Mouse (Mus musculus) left cerebral cortex, adult 11 months (tissue): ENCODE results near the gene Rint1.

Experiments
- DNase-seq: peaks from one replicate; pipeline ENCODE4 v3.0.0; 2022; ENCODE audit warnings: low spot score

Rint1 gene

GRCm38 (mm10) chr5:23787536-23788389 lies at the start of gene Rint1:
Rint1 (plus strand) TSS chr5:23787711.
- peak; percentile 90 for DNase-seq

DNA sequence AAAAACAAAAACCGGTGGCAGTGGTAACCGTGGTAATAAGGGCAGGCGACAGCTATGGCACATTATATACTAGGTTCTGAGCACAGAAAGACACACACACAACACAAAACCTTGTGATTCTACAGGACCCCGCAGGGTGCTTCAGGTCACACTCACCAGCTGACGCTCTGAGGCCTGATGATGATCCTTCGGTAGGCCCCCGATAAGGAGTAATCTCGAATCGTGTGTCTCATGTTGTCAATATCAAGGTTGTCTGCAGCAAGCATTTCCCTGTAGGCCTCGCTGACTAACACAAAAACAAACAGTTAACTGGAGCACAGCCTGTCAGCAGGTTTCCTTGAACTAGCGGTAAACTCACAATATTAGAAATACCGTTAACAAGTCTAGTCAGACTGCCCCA lies 44.2 kb upstream of the Rint1 start:
- DNase-seq: no peak

GRCm38 (mm10) chr5:23749882-23750281 lies 37.6 kb upstream of the Rint1 start:
- DNase-seq: no peak

GRCm38 (mm10) chr5:23755591-23755990 lies 31.9 kb upstream of the Rint1 start:
- DNase-seq: no peak

DNA sequence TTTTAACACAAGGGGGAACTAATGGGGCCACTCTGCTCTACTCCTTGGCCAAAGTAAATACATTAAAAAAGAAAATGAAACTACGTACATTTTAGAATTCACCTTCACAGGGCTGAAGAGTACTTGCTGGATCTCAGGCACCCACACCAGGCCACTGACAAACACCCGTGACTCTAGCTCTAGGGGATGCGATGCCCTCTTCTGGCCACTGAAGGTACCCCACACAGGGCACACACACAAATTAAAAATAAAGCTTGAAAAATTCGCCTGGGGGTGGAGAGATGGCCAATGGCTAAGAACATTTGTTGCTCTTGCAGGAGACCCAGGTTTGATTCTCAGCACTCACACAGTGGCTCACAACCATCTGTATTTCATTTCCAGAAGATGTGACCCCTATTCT lies 31.1 kb upstream of the Rint1 start:
- no peak for DNase-seq

DNA sequence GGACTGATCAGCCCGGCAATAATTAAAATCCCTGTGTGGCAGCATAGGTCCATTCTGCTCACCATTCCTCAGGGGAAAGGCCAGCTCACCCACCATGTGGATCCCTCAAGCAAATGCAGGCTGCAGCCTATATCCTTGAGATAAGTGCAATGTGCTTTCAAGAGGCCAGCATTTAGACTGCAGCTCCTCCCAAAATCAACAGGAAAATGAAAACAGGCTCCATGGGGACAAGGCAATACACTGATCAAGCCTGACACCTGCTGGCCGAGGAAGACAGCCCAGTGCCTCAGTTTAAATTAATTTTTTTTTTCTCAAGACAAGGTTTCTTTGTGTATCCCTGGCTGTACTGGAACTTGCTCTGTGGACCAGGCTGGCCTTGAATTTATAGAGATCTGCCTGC lies 28.9 kb upstream of the Rint1 start:
- DNase-seq: no peak

- no peak for DNase-seq
These were observed 25.0 kb upstream of the Rint1 start for GRCm38 (mm10) chr5:23762531-23762930.

DNA sequence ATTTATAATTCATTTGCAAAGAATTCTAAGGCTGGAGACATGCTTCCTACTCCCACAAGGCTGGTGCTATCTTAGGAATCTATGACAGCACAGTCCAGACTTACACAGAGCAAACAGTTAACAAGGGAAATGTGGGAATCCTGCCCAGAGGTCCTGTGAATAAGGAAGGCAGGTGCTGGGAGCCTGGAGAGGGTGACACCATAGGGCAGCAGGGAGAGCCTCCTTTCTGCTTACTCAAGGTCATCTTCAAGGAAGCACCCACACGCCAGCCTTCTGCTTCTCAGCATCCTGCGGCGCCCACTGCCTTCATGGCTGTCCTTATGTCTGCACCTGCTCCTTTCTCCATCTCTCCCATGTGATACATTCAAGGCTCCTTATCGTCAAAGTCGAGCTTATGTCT lies 23.0 kb upstream of the Rint1 start:
- DNase-seq: no peak

GRCm38 (mm10) chr5:23771105-23771504 lies 16.4 kb upstream of the Rint1 start:
- DNase-seq: no peak

DNA sequence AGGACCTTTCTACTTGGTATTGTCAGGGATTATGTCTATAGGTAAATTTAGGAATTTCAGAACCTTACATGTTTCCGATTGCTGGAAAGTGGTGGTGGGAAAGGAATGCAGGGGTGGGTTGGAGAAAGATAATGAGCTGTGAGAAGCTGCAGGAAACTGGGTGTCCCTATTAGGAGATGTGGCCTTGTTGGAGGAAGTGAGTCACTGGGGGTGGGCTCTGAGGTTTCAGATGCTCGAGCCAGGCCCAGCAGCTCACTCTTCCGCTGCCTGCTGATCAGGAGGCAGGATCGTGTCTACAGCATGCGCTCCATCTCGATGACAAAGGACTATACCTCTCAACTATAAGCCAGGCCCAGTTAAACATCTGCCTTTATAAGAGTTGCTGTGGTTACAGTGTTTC lies 13.3 kb upstream of the Rint1 start:
- DNase-seq: no peak

- DNase-seq: no peak
These were observed 7.0 kb upstream of the Rint1 start for GRCm38 (mm10) chr5:23780516-23780915.

DNA sequence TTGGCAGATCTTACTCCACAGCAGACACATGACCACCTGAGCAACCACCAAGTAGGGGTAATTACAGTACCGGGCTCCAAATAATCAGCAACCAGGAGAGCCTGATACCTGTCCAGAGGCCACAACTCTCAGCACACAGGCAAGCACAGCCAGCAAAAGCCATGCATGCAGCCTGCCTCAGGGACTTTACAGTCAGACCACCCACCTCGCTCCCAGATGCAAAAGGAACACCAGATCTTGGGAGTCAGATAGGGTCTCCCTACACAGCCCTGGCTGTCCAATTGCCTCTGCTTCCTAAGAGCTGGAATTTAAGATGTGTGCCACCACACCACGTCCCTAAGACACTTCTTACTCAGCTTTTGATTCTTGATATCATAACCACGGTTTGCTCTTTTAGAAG lies 6.3 kb upstream of the Rint1 start:
- DNase-seq: no peak

GRCm38 (mm10) chr5:23782051-23782810 lies 5.3 kb upstream of the Rint1 start:
- no peak for DNase-seq

DNA sequence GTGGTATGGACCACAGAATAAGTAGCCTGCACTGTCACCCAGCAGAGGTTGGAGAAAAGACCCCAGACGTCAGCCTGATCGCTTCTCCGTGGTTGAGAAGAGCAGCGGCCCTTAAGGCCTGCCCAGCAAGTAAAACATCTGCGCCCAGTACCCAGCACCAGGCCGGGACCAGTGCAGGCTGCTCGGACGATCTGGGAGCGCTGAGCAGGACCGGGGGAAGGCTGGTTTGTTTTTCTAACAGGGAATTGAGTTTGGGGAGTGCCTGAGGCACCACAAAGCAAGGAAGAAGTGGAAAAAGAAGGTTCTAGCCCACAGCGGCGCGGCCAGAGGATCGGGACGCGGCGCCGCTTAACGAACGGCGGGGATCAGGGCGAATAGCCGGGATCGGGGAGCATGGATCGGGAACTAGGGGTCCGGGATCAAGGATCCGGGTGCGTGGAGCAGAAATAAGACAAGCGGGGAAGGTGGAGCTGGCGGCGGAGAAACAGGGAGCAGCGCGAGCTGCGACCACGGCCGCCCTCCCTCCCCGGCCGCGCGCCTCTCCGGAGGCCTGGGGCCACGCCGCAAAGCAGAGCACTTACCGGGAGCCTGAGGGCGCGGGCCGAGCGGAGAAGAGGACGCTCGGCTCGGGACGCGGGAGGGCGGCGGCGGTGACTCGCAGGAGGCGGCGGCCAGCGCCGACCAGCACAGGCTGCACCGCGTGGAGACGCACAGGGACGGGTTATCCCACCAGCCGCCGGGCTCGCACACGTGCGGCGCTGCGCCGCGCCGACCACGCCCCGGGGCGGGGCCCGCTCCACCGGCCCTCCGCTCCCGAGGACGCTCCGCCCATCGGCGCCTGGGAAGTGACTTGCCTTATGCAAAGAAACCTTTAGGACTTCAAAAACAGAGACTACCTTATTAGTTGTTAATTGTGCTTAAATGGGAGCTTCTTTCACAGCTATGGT lies 4.3 kb upstream of the Rint1 start, which contains the start of gene Pus7:
Gene Pus7 (minus strand): TSS at position 781 of the 947 bp plus-strand sequence.
- DNase-seq: peak; percentile 59

GRCm38 (mm10) chr5:23788390-23788830 lies 899 bp downstream of the Rint1 start:
- DNase-seq: no peak

DNA sequence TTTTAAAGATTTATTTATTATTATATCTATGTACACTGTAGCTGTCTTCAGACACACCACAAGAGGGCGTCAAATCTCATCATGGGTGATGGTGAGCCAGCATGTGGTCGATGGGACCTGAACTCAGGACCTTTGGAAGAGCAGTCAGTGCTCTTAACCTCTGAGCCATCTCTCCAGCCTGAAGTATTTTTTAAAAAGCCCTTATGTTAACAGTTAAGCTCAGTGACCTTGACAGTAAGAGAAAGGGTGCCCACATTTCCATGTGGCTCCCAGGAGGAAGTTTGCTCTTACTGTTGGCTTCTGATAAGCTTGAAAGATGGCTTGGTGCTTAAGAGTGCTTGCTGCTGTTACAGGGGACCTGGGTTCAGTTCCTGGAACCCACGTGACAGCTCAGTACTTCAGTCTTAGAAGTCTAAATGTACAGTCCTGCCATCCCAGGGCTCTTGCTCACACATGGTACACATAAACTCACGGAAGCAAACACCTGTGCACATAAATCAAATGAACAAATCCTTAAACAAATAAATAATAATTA lies 1.6 kb downstream of the Rint1 start:
- no peak for DNase-seq

DNA sequence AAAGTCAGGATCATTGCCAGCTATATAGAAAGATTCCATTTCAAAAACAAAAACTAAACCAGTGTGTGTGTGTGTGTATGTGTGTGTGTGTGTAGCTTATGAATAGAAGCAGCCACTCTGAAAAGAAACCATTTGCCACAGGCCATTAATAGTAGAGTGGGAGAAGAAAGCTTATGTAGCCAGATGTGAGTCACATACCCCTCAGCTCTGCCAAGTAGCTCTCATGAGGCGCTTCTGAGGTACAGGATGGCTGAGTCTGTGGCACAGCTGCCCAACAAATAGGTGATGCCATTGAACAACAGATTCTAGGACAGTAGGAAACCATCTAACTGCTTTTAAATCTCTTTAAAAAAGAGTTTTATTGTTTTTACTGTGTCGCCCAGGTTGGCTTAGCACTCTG lies 5.2 kb downstream of the Rint1 start:
- no peak for DNase-seq

DNA sequence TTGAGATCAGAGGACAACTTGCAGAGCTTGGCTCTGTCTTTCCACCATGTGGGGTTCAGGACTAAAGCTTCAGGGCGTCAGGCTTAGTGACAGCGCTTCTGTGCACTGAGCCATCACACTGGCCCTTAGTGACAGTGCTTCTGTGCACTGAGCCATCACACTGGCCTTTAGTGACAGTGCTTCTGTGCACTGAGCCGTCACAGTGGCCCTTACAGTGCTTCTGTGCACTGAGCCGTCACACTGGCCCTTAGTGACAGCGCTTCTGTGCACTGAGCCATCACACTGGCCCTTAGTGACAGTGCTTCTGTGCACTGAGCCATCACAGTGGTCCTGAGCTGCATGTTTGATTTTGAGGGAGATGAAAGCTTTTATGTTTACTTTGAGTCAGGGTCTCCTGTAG lies 27.3 kb downstream of the Rint1 start:
- DNase-seq: no peak

DNA sequence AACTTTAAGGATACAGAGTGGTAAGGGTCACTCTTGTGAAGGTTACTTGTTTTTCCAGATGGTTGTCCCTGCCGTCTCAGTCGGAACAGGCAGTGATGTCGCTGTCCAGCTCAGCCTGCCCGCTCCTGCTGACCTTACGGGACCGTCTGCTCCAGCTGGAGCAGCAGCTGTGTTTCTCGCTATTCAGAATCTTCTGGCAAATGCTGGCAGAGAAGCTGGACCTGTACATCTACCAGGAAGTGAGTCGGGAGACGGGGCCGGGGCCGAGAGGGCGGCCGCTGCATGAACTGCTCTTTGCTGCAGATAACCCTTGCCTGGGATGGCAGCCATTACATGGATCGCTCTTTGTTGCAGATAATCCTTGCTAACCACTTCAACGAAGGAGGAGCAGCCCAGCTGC lies 29.2 kb downstream of the Rint1 start:
- no peak for DNase-seq

GRCm38 (mm10) chr5:23822306-23822705 lies 34.8 kb downstream of the Rint1 start:
- no peak for DNase-seq

DNA sequence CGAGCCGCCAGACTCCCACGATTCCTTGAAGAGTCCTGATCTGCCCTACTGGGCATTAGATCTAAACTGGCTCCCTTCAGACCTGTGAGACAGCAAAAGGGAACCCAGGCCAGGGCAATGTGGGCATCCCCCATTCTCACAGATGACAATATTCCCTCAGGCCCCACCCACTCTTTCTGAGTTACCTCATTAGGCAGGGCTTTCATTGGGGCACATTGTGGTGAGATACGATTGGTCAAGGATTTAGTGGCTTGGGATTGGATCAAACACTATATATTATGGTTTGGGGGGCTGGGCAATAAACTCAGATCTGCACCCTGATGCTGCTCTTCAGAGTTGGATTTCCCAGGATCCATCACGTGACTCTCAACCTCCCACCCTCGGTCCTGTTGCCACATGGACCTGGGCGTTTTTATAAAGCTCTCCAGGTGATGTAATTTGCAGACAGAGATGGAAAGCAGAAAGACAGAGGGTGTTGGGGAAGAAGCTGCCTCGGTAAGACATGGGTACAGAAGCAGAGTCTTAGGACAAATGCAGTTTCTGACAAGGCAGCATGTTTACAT lies 36.7 kb downstream of the Rint1 start:
- no peak for DNase-seq
